Mouse (Mus musculus): ENCODE data around the gene B230104I21Rik. TPM values are rescaled to one million over a fixed set of nuclear protein-coding genes. Genes with fewer than 3 reads are reported as not detected.

The B230104I21Rik gene
- polyA plus RNA-seq, 1 experiment from 2014 or later: not detected

DNA sequence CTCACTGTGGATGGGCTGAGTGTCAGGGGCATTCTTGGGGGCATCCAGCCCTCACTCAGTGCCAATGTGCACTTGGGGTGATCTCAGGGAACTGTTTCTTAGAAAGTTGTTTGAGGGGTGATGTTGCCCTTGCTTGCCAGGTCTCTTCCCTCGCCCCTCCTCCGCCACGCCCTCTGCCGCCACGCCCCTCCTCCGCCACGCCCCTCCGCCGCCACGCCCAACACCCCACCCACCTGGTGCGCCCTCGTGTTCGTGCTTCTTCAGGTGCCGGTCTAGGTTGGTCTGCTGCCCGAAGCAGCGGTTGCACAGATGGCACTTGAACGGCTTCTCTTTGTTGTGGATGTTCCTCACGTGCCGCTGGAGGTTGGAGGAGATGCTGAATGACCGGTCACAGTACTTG lies 7.5 kb upstream of the B230104I21Rik start:
- H3K36me3 ChIP-seq (ENCODE audit: insufficient read depth, low read length): no peaks in the 10 kb centered on the region
- H3K9ac ChIP-seq (replicated peaks; ENCODE audit: low read depth): no peak overlapping the region
- ATAC-seq (no peak), DNase-seq (ENCODE audit: low spot score) (no peak)
- no peak for TF ChIP-seq EP300 (IDR thresholded peaks at IDR 0.05)
- no peak for TF ChIP-seq CTCF (IDR thresholded peaks at IDR 0.05)
- no peak overlapping the region for H3K27ac ChIP-seq (ENCODE audit: low read length)
- H3K4me2 ChIP-seq (replicated peaks; ENCODE audit: low read depth, low read length): no peak overlapping the region
- 14% methylated on average over 17 of the region's 20 CpGs for WGBS
- H3K27me3 ChIP-seq (replicated peaks; ENCODE audit: insufficient read depth, low read length): no peaks in the 10 kb centered on the region
- H3K4me3 ChIP-seq (ENCODE audit: low read depth, low read length): no peak overlapping the region
- H3K9me3 ChIP-seq (ENCODE audit: low read length): no peaks in the 10 kb centered on the region
- H3K4me1 ChIP-seq (ENCODE audit: insufficient read depth, low read depth, low read length): no peaks in the 10 kb centered on the region

GRCm38 (mm10) chr4:154328836-154329235 lies 7.1 kb upstream of the B230104I21Rik start:
- 10% methylated on average over 6 of the region's 6 CpGs for WGBS
- H3K36me3 ChIP-seq (ENCODE audit: insufficient read depth, low read length): no peaks in the 10 kb centered on the region
- H3K9me3 ChIP-seq (ENCODE audit: low read length): no peaks in the 10 kb centered on the region
- no peaks in the 10 kb centered on the region for H3K4me1 ChIP-seq (ENCODE audit: insufficient read depth, low read depth, low read length)
- DNase-seq (ENCODE audit: low spot score) (peak; percentile 64), ATAC-seq (peak; percentile 24; the same call in 1 of the 2 replicates)
- TF ChIP-seq EP300 (IDR thresholded peaks at IDR 0.05) (no peak), CTCF (IDR thresholded peaks at IDR 0.05) (peak; percentile 89)
- no peak overlapping the region for H3K4me3 ChIP-seq (ENCODE audit: low read depth, low read length)
- no peak overlapping the region for H3K9ac ChIP-seq (replicated peaks; ENCODE audit: low read depth)
- H3K27ac ChIP-seq (ENCODE audit: low read length): no peak overlapping the region
- H3K27me3 ChIP-seq (replicated peaks; ENCODE audit: insufficient read depth, low read length): no peaks in the 10 kb centered on the region
- H3K4me2 ChIP-seq (replicated peaks; ENCODE audit: low read depth, low read length): no peak overlapping the region

DNA sequence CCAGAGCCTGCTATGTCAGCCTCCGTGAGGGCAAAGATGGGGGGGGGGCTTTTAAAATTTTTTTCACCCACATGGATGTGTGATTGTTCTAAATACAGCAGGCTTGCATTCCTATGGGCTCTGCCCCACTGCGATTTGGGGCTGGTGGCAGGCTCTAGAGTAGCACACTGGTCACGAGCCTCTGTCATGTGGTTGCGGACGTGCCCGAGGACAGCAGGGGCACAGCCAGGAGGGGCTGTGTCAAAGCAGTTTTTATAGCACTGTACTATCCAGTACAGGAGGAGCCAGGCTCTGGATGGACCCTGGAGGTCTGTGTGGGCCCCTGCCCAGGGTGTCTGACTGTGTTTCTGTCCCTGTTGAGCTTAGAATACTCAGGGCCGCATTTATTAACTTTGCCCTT lies 5.9 kb upstream of the B230104I21Rik start:
- no peak for ATAC-seq

GRCm38 (mm10) chr4:154331271-154331670 lies 4.7 kb upstream of the B230104I21Rik start:
- no peaks in the 10 kb centered on the region for H3K27me3 ChIP-seq (replicated peaks; ENCODE audit: insufficient read depth, low read length)
- no peak for TF ChIP-seq EP300 (IDR thresholded peaks at IDR 0.05)
- TF ChIP-seq CTCF (IDR thresholded peaks at IDR 0.05): no peak
- no peak overlapping the region for H3K27ac ChIP-seq (ENCODE audit: low read length)
- peak; percentile 25 for DNase-seq (ENCODE audit: low spot score)
- no peak overlapping the region for H3K4me2 ChIP-seq (replicated peaks; ENCODE audit: low read depth, low read length)
- H3K4me3 ChIP-seq (ENCODE audit: low read depth, low read length): no peak overlapping the region
- H3K9me3 ChIP-seq (ENCODE audit: low read length): no peaks in the 10 kb centered on the region
- 51% methylated on average over 12 of the region's 12 CpGs for WGBS
- no peak overlapping the region for H3K9ac ChIP-seq (replicated peaks; ENCODE audit: low read depth)
- peak; percentile 31; the same call in 1 of the 2 replicates for ATAC-seq
- no peaks in the 10 kb centered on the region; the same call in 1 of the 2 replicates for H3K4me1 ChIP-seq (ENCODE audit: insufficient read depth, low read depth, low read length)
- H3K36me3 ChIP-seq (ENCODE audit: insufficient read depth, low read length): no peaks in the 10 kb centered on the region

More for the DNA sequence above, 5.9 kb upstream of the B230104I21Rik start:
- no peak overlapping the region for H3K27ac ChIP-seq (ENCODE audit: low read length)
- H3K9me3 ChIP-seq (ENCODE audit: low read length): no peaks in the 10 kb centered on the region
- WGBS: 90% methylated on average over 7 of the region's 7 CpGs
- no peak overlapping the region for H3K4me2 ChIP-seq (replicated peaks; ENCODE audit: low read depth, low read length)
- no peaks in the 10 kb centered on the region for H3K4me1 ChIP-seq (ENCODE audit: insufficient read depth, low read depth, low read length)
- TF ChIP-seq CTCF (IDR thresholded peaks at IDR 0.05) (no peak), EP300 (IDR thresholded peaks at IDR 0.05) (no peak)
- no peak overlapping the region for H3K4me3 ChIP-seq (ENCODE audit: low read depth, low read length)
- no peak for DNase-seq (ENCODE audit: low spot score)
- H3K9ac ChIP-seq (replicated peaks; ENCODE audit: low read depth): no peak overlapping the region
- H3K27me3 ChIP-seq (replicated peaks; ENCODE audit: insufficient read depth, low read length): no peaks in the 10 kb centered on the region
- H3K36me3 ChIP-seq (ENCODE audit: insufficient read depth, low read length): no peaks in the 10 kb centered on the region

DNA sequence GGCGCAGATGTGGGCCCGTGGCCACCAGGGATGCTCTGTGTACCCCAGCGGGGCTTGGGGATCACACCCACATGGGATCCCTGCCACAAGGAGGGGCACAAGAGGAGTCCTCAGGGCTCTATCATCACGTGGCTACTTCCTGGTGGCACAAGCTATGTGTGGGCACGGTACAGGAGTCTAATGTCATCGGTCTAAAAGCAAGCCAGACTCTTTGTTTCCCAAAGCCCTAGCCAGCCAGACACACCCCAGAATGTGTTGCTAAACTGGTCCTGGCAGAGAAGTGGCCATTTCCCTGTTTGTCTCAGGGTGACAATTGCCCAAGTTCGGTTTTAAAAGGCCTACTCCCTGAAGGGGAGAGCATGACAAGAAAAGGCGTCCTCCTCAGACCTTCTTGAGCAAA lies 2.6 kb upstream of the B230104I21Rik start:
- Histone ChIP-seq H3K27me3 (replicated peaks; ENCODE audit: insufficient read depth, low read length) (no peaks in the 10 kb centered on the region), H3K4me3 (ENCODE audit: low read depth, low read length) (no peak overlapping the region), H3K4me2 (replicated peaks; ENCODE audit: low read depth, low read length) (no peak overlapping the region), H3K9me3 (ENCODE audit: low read length) (no peaks in the 10 kb centered on the region), H3K9ac (replicated peaks; ENCODE audit: low read depth) (no peak overlapping the region), H3K27ac (ENCODE audit: low read length) (no peak overlapping the region), H3K36me3 (ENCODE audit: insufficient read depth, low read length) (no peaks in the 10 kb centered on the region), H3K4me1 (ENCODE audit: insufficient read depth, low read depth, low read length) (no peaks in the 10 kb centered on the region; the same call in 1 of the 2 replicates)
- 37% methylated on average over 8 of the region's 8 CpGs for WGBS
- DNase-seq (ENCODE audit: low spot score) (peak; percentile 76), ATAC-seq (peak; percentile 52)
- TF ChIP-seq EP300 (IDR thresholded peaks at IDR 0.05): 0 out of 2 replicates have a peak, but pooled peaks have one; percentile 16
- TF ChIP-seq CTCF (IDR thresholded peaks at IDR 0.05): no peak; the same call in 1 of the 2 replicates

DNA sequence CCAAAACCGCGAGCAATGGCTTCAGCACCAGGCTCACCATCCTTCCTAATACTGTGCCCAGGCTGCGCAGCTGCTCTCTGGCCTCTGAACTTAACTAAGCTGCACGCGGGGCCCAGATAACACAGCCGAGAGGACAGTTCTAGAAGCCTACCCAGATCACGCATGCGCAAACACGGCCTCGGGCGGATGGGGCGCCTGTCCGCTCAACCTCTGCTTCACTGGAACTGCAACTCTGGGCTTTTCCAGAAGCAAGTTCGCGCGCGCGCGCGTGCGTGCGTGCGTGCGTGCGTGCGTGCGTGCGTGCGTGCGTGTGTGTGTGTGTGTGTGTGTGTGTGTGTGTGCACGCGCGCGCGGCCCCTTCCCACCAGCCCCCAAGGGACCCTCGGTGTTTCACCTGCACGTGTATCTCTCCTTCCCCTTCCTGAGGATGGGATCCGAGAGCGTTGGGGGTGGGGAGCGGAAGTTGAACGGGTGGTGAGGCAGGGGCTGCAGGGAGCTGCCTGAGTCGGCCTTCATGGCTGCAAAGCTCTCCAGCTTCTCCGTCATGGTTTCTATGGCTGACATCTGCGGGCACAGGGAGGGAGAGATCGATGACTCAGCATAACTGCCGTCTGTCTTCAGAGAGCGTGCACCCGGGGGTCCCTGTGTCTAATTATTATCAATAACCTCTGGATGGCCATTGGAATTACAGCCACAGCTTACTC lies 1.1 kb upstream of the B230104I21Rik start:
- no peak overlapping the region for H3K4me3 ChIP-seq (ENCODE audit: low read depth, low read length)
- TF ChIP-seq CTCF (IDR thresholded peaks at IDR 0.05) (no peak), EP300 (IDR thresholded peaks at IDR 0.05) (no peak)
- 66% methylated on average over 44 of the region's 48 CpGs for WGBS

More for the DNA sequence above, 1.1 kb upstream of the B230104I21Rik start:
- ATAC-seq (no peak), DNase-seq (ENCODE audit: low spot score) (peak; percentile 62)
- Histone ChIP-seq H3K4me1 (ENCODE audit: insufficient read depth, low read depth, low read length) (no peaks in the 10 kb centered on the region; the same call in 1 of the 2 replicates), H3K27me3 (replicated peaks; ENCODE audit: insufficient read depth, low read length) (no peaks in the 10 kb centered on the region), H3K9me3 (ENCODE audit: low read length) (no peaks in the 10 kb centered on the region), H3K36me3 (ENCODE audit: insufficient read depth, low read length) (no peaks in the 10 kb centered on the region), H3K9ac (replicated peaks; ENCODE audit: low read depth) (no peak overlapping the region), H3K27ac (ENCODE audit: low read length) (no peak overlapping the region), H3K4me2 (replicated peaks; ENCODE audit: low read depth, low read length) (peak overlapping the region; percentile 31)
